Mouse (Mus musculus): Measurements from ENCODE around the gene Col4a2. TPM values are rescaled to one million over a fixed set of nuclear protein-coding genes. Genes with fewer than 3 reads are reported as not detected.

Gene Col4a2
- total and polyA plus RNA-seq, 2 experiments from 2014 or later: 26.6 to 95.7 TPM

GRCm38 (mm10) chr8:11452974-11453373 lies 140.4 kb downstream of the Col4a2 start:
- TF ChIP-seq CTCF (IDR thresholded peaks at IDR 0.05; ENCODE audit: low read depth): no peak
- Histone ChIP-seq H3K9me3 (ENCODE audit: low read length) (no peaks in the 10 kb centered on the region), H3K36me3 (ENCODE audit: insufficient read depth) (peaks cover 7% of the 10 kb centered on the region; the same call in 1 of the 2 replicates), H3K27ac (ENCODE audit: low read depth, low read length) (no peak overlapping the region), H3K4me3 (ENCODE audit: low read depth, low read length) (no peak overlapping the region), H3K27me3 (ENCODE audit: insufficient read depth, low read length) (no peaks in the 10 kb centered on the region), H3K9ac (no peak overlapping the region), H3K4me1 (ENCODE audit: insufficient read depth) (no peaks in the 10 kb centered on the region), H3K4me2 (ENCODE audit: low read depth) (no peak overlapping the region)
- ATAC-seq (peak; percentile 30; the same call in 1 of the 2 replicates), DNase-seq (no peak)
- WGBS: 11% methylated on average over 4 of the region's 4 CpGs

GRCm38 (mm10) chr8:11454228-11454627 lies 141.6 kb downstream of the Col4a2 start:
- H3K4me2 ChIP-seq (ENCODE audit: low read depth): no peak overlapping the region
- H3K9ac ChIP-seq: no peak overlapping the region
- no peak overlapping the region for H3K27ac ChIP-seq (ENCODE audit: low read depth, low read length)
- no peaks in the 10 kb centered on the region for H3K4me1 ChIP-seq (ENCODE audit: insufficient read depth)
- H3K9me3 ChIP-seq (ENCODE audit: low read length): no peaks in the 10 kb centered on the region
- no peaks in the 10 kb centered on the region for H3K36me3 ChIP-seq (ENCODE audit: insufficient read depth)
- WGBS: 37% methylated on average over 12 of the region's 12 CpGs
- no peak overlapping the region for H3K4me3 ChIP-seq (ENCODE audit: low read depth, low read length)
- DNase-seq (no peak), ATAC-seq (no peak)
- no peak for TF ChIP-seq CTCF (IDR thresholded peaks at IDR 0.05; ENCODE audit: low read depth)
- H3K27me3 ChIP-seq (ENCODE audit: insufficient read depth, low read length): no peaks in the 10 kb centered on the region

GRCm38 (mm10) chr8:11457278-11457677 lies 144.7 kb downstream of the Col4a2 start:
- 69% methylated on average over 3 of the region's 3 CpGs for WGBS
- H3K4me3 ChIP-seq (ENCODE audit: low read depth, low read length): no peak overlapping the region

GRCm38 (mm10) chr8:11457981-11458836 lies 145.6 kb downstream of the Col4a2 start:
- Histone ChIP-seq H3K9ac (no peak overlapping the region), H3K4me3 (ENCODE audit: low read depth, low read length) (no peak overlapping the region), H3K4me1 (ENCODE audit: insufficient read depth) (no peaks in the 10 kb centered on the region), H3K4me2 (ENCODE audit: low read depth) (no peak overlapping the region), H3K27ac (ENCODE audit: low read depth, low read length) (no peak overlapping the region), H3K9me3 (ENCODE audit: low read length) (no peaks in the 10 kb centered on the region), H3K36me3 (ENCODE audit: insufficient read depth) (no peaks in the 10 kb centered on the region), H3K27me3 (ENCODE audit: insufficient read depth, low read length) (no peaks in the 10 kb centered on the region)
- TF ChIP-seq CTCF (IDR thresholded peaks at IDR 0.05; ENCODE audit: low read depth): no peak
- peak; percentile 68 for ATAC-seq
- 55% methylated on average over 11 of the region's 12 CpGs for WGBS
- peak; percentile 44 for DNase-seq

More at GRCm38 (mm10) chr8:11457278-11457677, 144.7 kb downstream of the Col4a2 start:
- Histone ChIP-seq H3K4me2 (ENCODE audit: low read depth) (no peak overlapping the region), H3K27ac (ENCODE audit: low read depth, low read length) (no peak overlapping the region), H3K9me3 (ENCODE audit: low read length) (no peaks in the 10 kb centered on the region), H3K27me3 (ENCODE audit: insufficient read depth, low read length) (no peaks in the 10 kb centered on the region), H3K36me3 (ENCODE audit: insufficient read depth) (no peaks in the 10 kb centered on the region), H3K9ac (no peak overlapping the region), H3K4me1 (ENCODE audit: insufficient read depth) (no peaks in the 10 kb centered on the region)
- no peak for TF ChIP-seq CTCF (IDR thresholded peaks at IDR 0.05; ENCODE audit: low read depth)
- DNase-seq (no peak), ATAC-seq (no peak)

GRCm38 (mm10) chr8:11459016-11459415 lies 146.4 kb downstream of the Col4a2 start:
- H3K9ac ChIP-seq: no peak overlapping the region
- ATAC-seq (no peak), DNase-seq (no peak)
- H3K4me1 ChIP-seq (ENCODE audit: insufficient read depth): no peaks in the 10 kb centered on the region
- H3K4me3 ChIP-seq (ENCODE audit: low read depth, low read length): no peak overlapping the region
- H3K27ac ChIP-seq (ENCODE audit: low read depth, low read length): no peak overlapping the region
- H3K4me2 ChIP-seq (ENCODE audit: low read depth): no peak overlapping the region
- no peaks in the 10 kb centered on the region for H3K9me3 ChIP-seq (ENCODE audit: low read length)
- no peaks in the 10 kb centered on the region for H3K27me3 ChIP-seq (ENCODE audit: insufficient read depth, low read length)
- no peak for TF ChIP-seq CTCF (IDR thresholded peaks at IDR 0.05; ENCODE audit: low read depth)
- no peaks in the 10 kb centered on the region for H3K36me3 ChIP-seq (ENCODE audit: insufficient read depth)
- 59% methylated on average over 5 of the region's 5 CpGs for WGBS

GRCm38 (mm10) chr8:11460934-11461333 lies 148.3 kb downstream of the Col4a2 start:
- Histone ChIP-seq H3K4me3 (ENCODE audit: low read depth, low read length) (no peak overlapping the region), H3K4me2 (ENCODE audit: low read depth) (no peak overlapping the region), H3K9ac (no peak overlapping the region), H3K4me1 (ENCODE audit: insufficient read depth) (no peaks in the 10 kb centered on the region), H3K36me3 (ENCODE audit: insufficient read depth) (no peaks in the 10 kb centered on the region), H3K27me3 (ENCODE audit: insufficient read depth, low read length) (no peaks in the 10 kb centered on the region), H3K9me3 (ENCODE audit: low read length) (no peaks in the 10 kb centered on the region), H3K27ac (ENCODE audit: low read depth, low read length) (no peak overlapping the region)
- no peak for DNase-seq
- TF ChIP-seq CTCF (IDR thresholded peaks at IDR 0.05; ENCODE audit: low read depth): no peak
- no peak for ATAC-seq
- 49% methylated on average over 2 of the region's 2 CpGs for WGBS

- H3K9me3 ChIP-seq (ENCODE audit: low read length): no peaks in the 10 kb centered on the region
These were observed 149.2 kb downstream of the Col4a2 start for GRCm38 (mm10) chr8:11461847-11462246.

More at GRCm38 (mm10) chr8:11461847-11462246, 149.2 kb downstream of the Col4a2 start:
- Histone ChIP-seq H3K27me3 (ENCODE audit: insufficient read depth, low read length) (no peaks in the 10 kb centered on the region), H3K27ac (ENCODE audit: low read depth, low read length) (no peak overlapping the region), H3K4me3 (ENCODE audit: low read depth, low read length) (no peak overlapping the region), H3K4me1 (ENCODE audit: insufficient read depth) (no peaks in the 10 kb centered on the region), H3K4me2 (ENCODE audit: low read depth) (no peak overlapping the region), H3K9ac (no peak overlapping the region), H3K36me3 (ENCODE audit: insufficient read depth) (no peaks in the 10 kb centered on the region)
- ATAC-seq: no peak
- no peak for TF ChIP-seq CTCF (IDR thresholded peaks at IDR 0.05; ENCODE audit: low read depth)
- DNase-seq: no peak
- WGBS: 72% methylated on average over 2 of the region's 2 CpGs

Data from forebrain, postnatal 0 days (tissue).